In genomic region chr17:12472547-12472946, GRCm38 (mm10) we compare ENCODE assay signal across 34 mouse cellular contexts.
"Had no signal": no experiment of that assay in that cellular context is flagged by ENCODE, and none has a peak within 500 bp of the region (broad histone marks: within the 10 kb centered on the region; RNA-seq: fewer than 3 reads in every experiment).

No protein-coding gene starts in this region.

- ATAC-seq: hindbrain, embryonic 16.5 days; hindbrain, postnatal 0 days; inflammation-experienced regulatory T-cells, adult 6 months; intestine, embryonic 15.5 days; intestine, embryonic 16.5 days; intestine, postnatal 0 days had no signal

- H3K36me3 ChIP-seq: heart, embryonic 12.5 days; heart, embryonic 13.5 days; heart, embryonic 15.5 days; hindbrain, embryonic 10.5 days; hindbrain, embryonic 12.5 days; hindbrain, embryonic 13.5 days; hindbrain, embryonic 15.5 days; intestine, embryonic 15.5 days; kidney, embryonic 15.5 days had no signal

- H3K9me3 ChIP-seq: heart, embryonic 12.5 days; heart, embryonic 13.5 days; heart, embryonic 15.5 days; hindbrain, embryonic 10.5 days; hindbrain, embryonic 12.5 days; hindbrain, embryonic 13.5 days; hindbrain, embryonic 15.5 days; intestine, embryonic 15.5 days; kidney, embryonic 15.5 days had no signal

- H3K27ac ChIP-seq: heart, embryonic 13.5 days; heart, embryonic 15.5 days; hindbrain, embryonic 10.5 days; hindbrain, embryonic 12.5 days; hindbrain, embryonic 13.5 days; hindbrain, embryonic 14.5 days; hindbrain, embryonic 15.5 days; hindbrain, postnatal 0 days; intestine, embryonic 15.5 days; kidney, embryonic 15.5 days; kidney, postnatal 0 days; layer of hippocampus, adult 2 months; left cerebral cortex, adult 2 months had no signal

- DNase-seq: heart, postnatal 10 days; heart, postnatal 14 days; heart, postnatal 36 days; heart, postnatal 4 days; kidney, adult 11 months; kidney, adult 18-20 months; kidney, adult 2 months; kidney, adult 8-10 months; kidney, adult 9 months; kidney, postnatal 14 days; kidney, postnatal 25 days; kidney, postnatal 36 days; kidney, postnatal 4 days; layer of hippocampus, adult 9-11 months; layer of hippocampus, postnatal 36 days had no signal

- H3K9ac ChIP-seq: heart, embryonic 12.5 days; heart, embryonic 13.5 days; heart, embryonic 15.5 days; hindbrain, embryonic 12.5 days; hindbrain, embryonic 13.5 days; hindbrain, embryonic 14.5 days; hindbrain, embryonic 15.5 days; intestine, embryonic 15.5 days; kidney, embryonic 15.5 days had no signal

- H3K4me2 ChIP-seq: heart, embryonic 11.5 days; heart, embryonic 12.5 days; heart, embryonic 13.5 days; heart, embryonic 15.5 days; hindbrain, embryonic 12.5 days; hindbrain, embryonic 13.5 days; hindbrain, embryonic 14.5 days; hindbrain, embryonic 15.5 days; intestine, embryonic 15.5 days; kidney, embryonic 15.5 days had no signal

- H3K27me3 ChIP-seq: heart, embryonic 12.5 days; heart, embryonic 15.5 days; hindbrain, embryonic 12.5 days; hindbrain, embryonic 13.5 days; hindbrain, embryonic 15.5 days; intestine, embryonic 15.5 days; kidney, embryonic 15.5 days had no signal

- H3K4me3 ChIP-seq: heart, embryonic 12.5 days; heart, embryonic 13.5 days; heart, embryonic 15.5 days; hindbrain, embryonic 10.5 days; hindbrain, embryonic 12.5 days; hindbrain, embryonic 13.5 days; hindbrain, embryonic 15.5 days; intestine, embryonic 15.5 days; kidney, embryonic 15.5 days; layer of hippocampus, adult 2 months; left cerebral cortex, adult 2 months had no signal

- H3K4me1 ChIP-seq: heart, embryonic 15.5 days; hindbrain, embryonic 10.5 days; hindbrain, embryonic 12.5 days; hindbrain, embryonic 13.5 days; hindbrain, embryonic 15.5 days; intestine, embryonic 15.5 days; kidney, embryonic 15.5 days had no signal
